Mouse (Mus musculus) left cerebral cortex, postnatal 36 days (tissue): ENCODE measurements at regions not wholly inside any gene's neighbourhood (a gene's known extent, or its start where the extent isn't known, plus 50 kb on each side); places are given as distances from the start of the nearest gene placed in this dataset.
A peak's percentile ranks its signal among the peaks of the same experiment; 100 is the strongest.

Experiments used
- DNase-seq, 2 experiments: peaks; one replicate each; pipeline ENCODE4 v3.0.0; 2021 to 2022; ENCODE audit warnings: low spot score in 2 of 2, mixed read lengths in 1 of 2
- intact Hi-C: fragments of 180-260 bp; cut with DNase I; formaldehyde crosslinking; loops from one replicate; pipeline ENCODE4 v1.15.1; 2025

- intact Hi-C loops, result no loop called here
- no peak for DNase-seq
Measured at GRCm38 (mm10) chr8:41752641-41753040, 335.8 kb upstream of the Frg1 start.

- no peak for DNase-seq
- intact Hi-C loops, result no loop called here
Measured at GRCm38 (mm10) chr8:41747024-41747423, 330.1 kb upstream of the Frg1 start.

GRCm38 (mm10) chr8:41742796-41743670 lies 326.2 kb upstream of the Frg1 start:
- no peak for DNase-seq
- intact Hi-C loops, result no loop called here

- no peak for DNase-seq
- intact Hi-C loops, result no loop called here
Measured at GRCm38 (mm10) chr8:41717002-41717401, 300.1 kb upstream of the Frg1 start.

GRCm38 (mm10) chr8:41713634-41714330 lies 296.9 kb upstream of the Frg1 start:
- intact Hi-C loops, result no loop called here
- peak; percentile 68 to 76 for DNase-seq

- DNase-seq, result no peak
- intact Hi-C loops, result no loop called here
Measured at GRCm38 (mm10) chr8:41703927-41704924, 287.4 kb upstream of the Frg1 start.
